Mouse (Mus musculus) lung, embryonic 16.5 days (tissue): ENCODE data around the gene Ankrd7. TPM values are rescaled to one million over a fixed set of nuclear protein-coding genes. Genes with fewer than 3 reads are reported as not detected.
"Not testable (repeated sequence)": the region's sequence is repeated elsewhere in the genome, so short reads cannot be mapped to it uniquely, and the experiment has no call there.

ENCODE experiments used
- ATAC-seq: fragments of 200-750 bp; cut with Nextera tagmentation; 2 replicates; pipeline ENCODE4 v1.8.0; 2017; ENCODE audit warnings: low read depth, mild to moderate bottlenecking, moderate library complexity
- H3K27ac ChIP-seq: fragments of 300-500 bp; sonication (generic); 2 replicates; pipeline ENCODE4 v1.5.1; 2014; ENCODE audit warnings: mild to moderate bottlenecking, control low read depth, low read length
- H3K27me3 ChIP-seq: fragments of 300-500 bp; sonication (generic); 2 replicates; pipeline ENCODE4 v1.6.1; 2014; ENCODE audit warnings: low read depth, low read length, mixed read lengths; ENCODE audit not compliant: control insufficient read depth, insufficient read depth
- H3K36me3 ChIP-seq: fragments of 300-500 bp; sonication (generic); 2 replicates; pipeline ENCODE4 v1.6.1; 2014; ENCODE audit warnings: low read length; ENCODE audit not compliant: control insufficient read depth, insufficient read depth
- H3K4me1 ChIP-seq: fragments of 300-500 bp; sonication (generic); replicated peaks from 2 replicates; pipeline ENCODE4 v1.6.1; 2014; ENCODE audit warnings: low read length, mixed read lengths; ENCODE audit not compliant: control insufficient read depth, insufficient read depth
- H3K4me2 ChIP-seq: fragments of 300-500 bp; sonication (generic); 2 replicates; pipeline ENCODE4 v1.6.1; 2014; ENCODE audit warnings: low read depth, low read length, control low read depth
- H3K4me3 ChIP-seq: fragments of 300-500 bp; sonication (generic); 2 replicates; pipeline ENCODE4 v1.5.1; 2014; ENCODE audit warnings: mild to moderate bottlenecking, low read length, control low read depth
- H3K9ac ChIP-seq: fragments of 300-500 bp; sonication (generic); 2 replicates; pipeline ENCODE4 v1.6.1; 2014; ENCODE audit warnings: low read length, control low read depth
- H3K9me3 ChIP-seq: fragments of 300-500 bp; sonication (generic); 2 replicates; pipeline ENCODE4 v1.6.1; 2016; ENCODE audit warnings: low read length; ENCODE audit not compliant: control insufficient read depth
- WGBS: fragments of 180-500 bp; shearing (Covaris S2); extraction: QIAGEN DNeasy Blood & Tissue Kit; methylation state at CpG from one replicate; pipeline ENCODE4 v1.1.7; 2014; 5-methylcytosine and 5-hydroxymethylcytosine counted together
- polyA plus RNA-seq: library from polyadenylated mRNA; unstranded; fragments of >200 nt; fragmentation: Nextera tagmentation; extraction: Ambion mirVana; gene quantifications from 2 replicates; pipeline ENCODE4 v1.2.1, GENCODE M21; 2015

Gene Ankrd7
- polyA plus RNA-seq = 0.38 and 0.48 TPM in 2 replicates

DNA sequence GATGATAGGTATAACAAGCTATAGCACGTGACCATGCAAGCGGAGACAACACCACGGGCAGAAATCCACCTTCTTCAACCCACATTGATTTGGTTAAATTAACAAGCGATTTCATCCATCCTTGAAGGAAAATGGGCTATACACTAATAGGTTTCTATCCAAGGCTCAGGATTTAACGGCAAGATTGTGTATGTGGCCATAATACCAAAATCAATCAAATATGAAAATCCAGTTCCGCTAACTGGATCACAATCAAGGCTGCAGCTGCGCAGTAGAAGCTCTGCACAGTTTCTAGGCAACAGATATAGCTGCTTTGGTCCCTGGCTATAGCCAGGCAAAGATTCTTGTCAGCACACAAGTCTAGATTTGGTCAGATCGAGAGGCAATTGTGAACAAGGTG is at the start of gene Ankrd7:
Gene Ankrd7, plus strand, starts transcription at position 301 of the 400 bp plus-strand sequence.
- no peaks in the 10 kb centered on the region; the same call in 1 of the 2 replicates for H3K9me3 ChIP-seq
- no peak within 1 kb of the TSS for H3K4me2 ChIP-seq
- H3K36me3 ChIP-seq = no peaks in the 10 kb centered on the region
- no peak within 1 kb of the TSS for H3K4me3 ChIP-seq
- 93% methylated on average over 8 of the region's 8 CpGs for WGBS
- H3K27me3 ChIP-seq = no peaks in the 10 kb centered on the region
- H3K4me1 ChIP-seq = no peaks in the 10 kb centered on the region
- ATAC-seq = no peak
- no peak within 1 kb of the TSS for H3K9ac ChIP-seq
- H3K27ac ChIP-seq = no peak within 1 kb of the TSS

DNA sequence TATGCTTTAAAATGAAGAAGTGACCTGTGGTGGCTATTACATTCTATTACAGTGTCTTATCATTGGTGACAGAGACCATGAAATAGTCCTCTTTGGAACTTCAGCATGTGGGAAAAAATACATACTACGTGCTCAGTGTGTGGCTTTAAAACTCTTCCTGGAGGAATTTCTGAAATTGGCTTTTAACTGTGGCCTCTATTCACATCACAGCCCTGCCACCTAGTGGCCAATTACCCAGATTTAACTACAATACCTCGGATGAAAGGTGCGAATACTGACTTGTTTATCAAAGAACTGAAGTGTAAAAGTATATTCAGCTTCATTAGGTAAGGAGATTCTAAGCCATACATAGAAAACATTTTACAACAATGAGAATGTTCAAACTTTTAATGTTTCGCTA is 46.8 kb upstream of the Ankrd7 start:
- no peaks in the 10 kb centered on the region for H3K27me3 ChIP-seq
- no peak overlapping the region for H3K27ac ChIP-seq
- no peak overlapping the region for H3K9ac ChIP-seq
- H3K9me3 ChIP-seq = no peaks in the 10 kb centered on the region
- no peaks in the 10 kb centered on the region for H3K4me1 ChIP-seq
- WGBS = 7% methylated on average over 4 of the region's 4 CpGs
- no peak overlapping the region for H3K4me3 ChIP-seq
- no peak overlapping the region for H3K4me2 ChIP-seq
- no peak for ATAC-seq
- no peaks in the 10 kb centered on the region for H3K36me3 ChIP-seq

DNA sequence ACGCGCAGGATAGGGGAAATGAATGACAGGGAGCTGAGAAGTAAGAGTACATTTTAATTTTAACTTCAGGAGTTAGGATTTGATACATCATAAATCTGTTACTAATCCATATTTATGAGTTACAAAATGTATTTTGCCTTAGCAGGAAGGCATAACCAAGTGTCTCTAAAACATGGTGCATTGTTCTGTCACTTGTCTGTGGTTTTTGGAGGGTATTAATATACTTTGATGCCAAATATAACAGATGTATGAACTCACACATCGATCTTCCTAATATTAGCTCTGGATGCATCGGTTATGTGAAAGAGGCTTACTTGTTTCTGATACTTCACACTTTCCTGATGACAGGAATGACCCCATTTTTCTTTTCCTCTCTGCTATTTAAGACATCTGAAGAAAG is 45.9 kb upstream of the Ankrd7 start:
- H3K27ac ChIP-seq = no peak overlapping the region
- ATAC-seq = no peak
- no peaks in the 10 kb centered on the region for H3K27me3 ChIP-seq
- H3K4me2 ChIP-seq = no peak overlapping the region
- H3K4me1 ChIP-seq = no peaks in the 10 kb centered on the region
- H3K9me3 ChIP-seq = no peaks in the 10 kb centered on the region
- no peaks in the 10 kb centered on the region for H3K36me3 ChIP-seq
- 56% methylated on average over 4 of the region's 4 CpGs for WGBS
- H3K4me3 ChIP-seq = no peak overlapping the region
- no peak overlapping the region for H3K9ac ChIP-seq

DNA sequence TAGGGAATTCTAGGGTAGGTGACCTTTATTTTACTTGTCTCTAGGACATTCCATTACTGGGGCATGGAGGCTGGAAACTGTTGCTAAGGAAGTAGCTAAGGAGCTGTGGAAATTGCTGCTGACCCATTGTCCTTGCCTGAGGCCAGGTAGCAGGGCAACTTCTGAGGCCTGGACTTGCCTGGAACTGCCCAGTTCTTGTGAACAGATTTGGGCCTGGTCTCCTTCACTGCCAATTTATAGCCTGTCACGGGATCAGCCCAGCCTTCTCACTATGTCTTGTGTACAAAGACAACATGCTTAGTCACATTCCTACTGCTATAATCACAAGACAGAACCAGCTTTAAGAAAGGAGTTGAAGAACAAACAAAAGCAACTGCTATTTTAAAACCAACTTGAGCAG is 43.3 kb upstream of the Ankrd7 start:
- H3K9ac ChIP-seq = no peak overlapping the region
- no peak for ATAC-seq
- H3K4me2 ChIP-seq = no peak overlapping the region
- H3K9me3 ChIP-seq = no peaks in the 10 kb centered on the region
- H3K4me3 ChIP-seq = no peak overlapping the region
- no peak overlapping the region for H3K27ac ChIP-seq
- 29% methylated on average over 1 of the region's 1 CpGs for WGBS
- no peaks in the 10 kb centered on the region for H3K4me1 ChIP-seq
- H3K27me3 ChIP-seq = no peaks in the 10 kb centered on the region
- no peaks in the 10 kb centered on the region for H3K36me3 ChIP-seq

DNA sequence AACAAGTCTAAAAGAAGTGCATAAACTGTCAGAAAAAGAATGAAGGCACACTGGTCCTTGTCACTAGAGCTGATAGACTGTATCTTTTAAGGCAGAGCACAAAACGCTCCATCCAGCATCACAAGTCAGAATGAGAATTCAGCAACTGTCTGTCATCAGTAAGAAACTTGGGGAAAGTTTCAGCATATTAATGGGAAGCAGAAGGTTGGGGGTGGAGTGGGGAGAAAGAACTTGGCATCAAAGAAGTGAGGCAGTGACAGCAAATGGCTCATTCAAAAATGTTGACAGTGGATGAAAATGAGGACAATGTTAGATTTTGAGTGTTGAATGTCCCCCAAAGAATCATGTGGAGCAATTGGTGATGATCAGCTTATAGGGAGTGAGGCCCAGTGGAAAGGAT is 33.2 kb upstream of the Ankrd7 start:
- no peak overlapping the region for H3K27ac ChIP-seq
- ATAC-seq = no peak

DNA sequence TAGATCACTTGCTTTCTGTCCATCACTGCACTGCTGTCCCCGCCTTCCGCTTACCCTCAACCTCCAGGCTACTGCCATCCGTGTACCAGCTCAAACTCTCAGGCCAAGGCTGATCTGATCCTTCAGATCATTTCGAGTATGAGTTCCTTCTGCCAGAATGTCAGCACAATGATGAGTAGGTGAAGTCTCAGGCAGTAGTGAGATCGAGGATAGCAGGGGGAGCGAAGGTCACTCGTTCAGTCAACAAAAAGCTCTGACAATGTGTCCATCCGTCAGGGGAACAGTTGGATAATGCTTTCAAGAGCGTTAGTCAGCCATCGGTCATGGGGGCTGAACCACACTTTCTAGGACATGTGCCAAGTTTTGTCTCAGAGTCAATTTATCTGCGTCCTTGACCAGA is 21.6 kb upstream of the Ankrd7 start:
- H3K36me3 ChIP-seq, H3K27me3 ChIP-seq, ATAC-seq, H3K4me2 ChIP-seq, H3K4me3 ChIP-seq, H3K4me1 ChIP-seq, H3K9me3 ChIP-seq, H3K27ac ChIP-seq, H3K9ac ChIP-seq: not testable (repeated sequence)
- WGBS = no CpG with 5 or more reads among the region's 11 CpGs

More for the DNA sequence above, 33.2 kb upstream of the Ankrd7 start:
- Histone ChIP-seq H3K4me1 (no peaks in the 10 kb centered on the region), H3K9ac (no peak overlapping the region), H3K9me3 (no peaks in the 10 kb centered on the region), H3K4me2 (no peak overlapping the region), H3K27me3 (no peaks in the 10 kb centered on the region), H3K4me3 (no peak overlapping the region), H3K36me3 (no peaks in the 10 kb centered on the region)
- 76% methylated on average over 1 of the region's 1 CpGs for WGBS

DNA sequence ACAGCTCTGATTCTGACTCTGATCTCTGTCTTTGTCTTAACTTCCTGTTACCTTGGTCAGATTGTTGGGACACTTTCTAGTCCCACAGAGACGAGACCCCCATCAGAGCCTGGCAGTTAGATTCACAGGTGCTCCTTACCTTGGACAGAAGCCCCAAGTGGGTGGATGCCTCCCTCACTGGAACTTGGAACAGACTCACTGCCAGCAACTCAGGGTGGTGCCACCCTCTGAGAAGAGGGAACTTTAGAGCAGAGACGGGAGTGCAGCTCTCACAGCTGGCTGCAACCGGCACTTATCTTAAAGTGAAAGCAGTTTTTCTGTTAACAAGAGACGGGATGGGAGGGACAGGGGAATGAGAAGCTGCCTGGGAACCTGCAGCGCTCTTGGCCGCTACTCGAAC is 20.5 kb upstream of the Ankrd7 start:
- 0 out of 2 replicates have a peak overlapping the region, but pooled peaks have one; percentile 20 for H3K4me3 ChIP-seq
- not testable (repeated sequence) for H3K9me3 ChIP-seq, H3K9ac ChIP-seq, H3K36me3 ChIP-seq, H3K4me1 ChIP-seq, ATAC-seq, H3K27ac ChIP-seq, H3K4me2 ChIP-seq, H3K27me3 ChIP-seq
- WGBS = 9% methylated on average over 2 of the region's 7 CpGs

DNA sequence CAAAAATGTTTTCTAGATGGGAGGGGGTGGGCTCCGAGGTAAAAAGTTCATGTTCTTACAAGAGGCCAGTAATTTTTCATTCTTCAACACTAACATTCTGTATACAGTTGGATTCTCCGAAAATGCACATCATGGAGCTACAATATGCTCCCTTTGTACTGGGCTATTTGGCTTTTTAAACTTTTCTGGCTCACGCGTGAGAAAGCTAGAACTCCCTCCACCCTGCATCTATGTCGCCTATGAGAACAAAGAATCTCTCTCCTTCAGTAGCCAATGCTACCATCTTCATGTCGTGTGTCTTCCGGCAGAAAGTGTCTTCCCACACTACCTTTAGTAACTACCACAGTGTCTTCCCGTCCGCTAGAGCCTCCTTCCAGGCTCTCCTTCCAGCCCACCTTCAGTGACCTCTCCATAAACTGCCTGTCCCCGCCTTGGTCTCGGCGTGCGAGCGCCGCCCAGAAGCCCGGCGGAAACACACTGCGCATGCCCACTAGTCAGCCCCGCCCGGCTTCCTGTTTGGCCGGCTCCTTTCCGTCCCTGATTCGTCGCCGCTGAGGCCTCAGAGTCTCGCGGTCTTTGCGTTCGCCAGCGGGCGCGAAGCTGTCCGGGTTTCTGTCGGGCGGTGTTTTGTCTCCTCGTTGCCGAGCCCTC is 17.9 kb upstream of the Ankrd7 start, which contains the start of gene Lsm8:
Gene Lsm8, plus strand, starts transcription at position 529 of the 651 bp plus-strand sequence.
- under 1% methylated on average over 37 of the region's 37 CpGs for WGBS
- peak within 1 kb of the TSS; percentile 94 for H3K27ac ChIP-seq
- peak within 1 kb of the TSS; percentile 85 for H3K4me3 ChIP-seq
- H3K27me3 ChIP-seq = no peaks in the 10 kb centered on the region
- peak; percentile 100 for ATAC-seq
- H3K9me3 ChIP-seq = no peaks in the 10 kb centered on the region
- peak within 1 kb of the TSS; percentile 67 for H3K4me2 ChIP-seq
- H3K4me1 ChIP-seq = peaks cover 7% of the 10 kb centered on the region
- H3K36me3 ChIP-seq = peaks cover 9% of the 10 kb centered on the region; the same call in 1 of the 2 replicates
- peak within 1 kb of the TSS; percentile 98 for H3K9ac ChIP-seq

DNA sequence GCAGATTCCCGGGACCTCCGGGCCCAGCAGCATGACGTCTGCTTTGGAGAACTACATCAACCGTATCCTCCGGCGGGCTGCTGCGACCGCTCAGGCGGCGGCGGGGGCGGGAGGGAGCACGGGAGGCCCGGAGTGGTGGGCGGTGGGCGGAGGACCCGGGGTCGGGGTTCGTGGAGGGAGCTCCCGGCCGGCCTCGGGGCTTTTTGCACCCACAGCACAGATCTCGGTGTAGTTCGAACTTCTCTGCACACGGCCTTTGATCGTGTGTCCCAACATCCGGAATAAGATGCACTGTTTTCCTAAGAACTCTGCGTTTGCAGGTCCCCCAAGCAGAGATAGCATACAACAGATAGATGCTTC is 17.4 kb upstream of the Ankrd7 start:
- Histone ChIP-seq H3K27ac (peak overlapping the region; percentile 94), H3K9ac (peak overlapping the region; percentile 98), H3K9me3 (no peaks in the 10 kb centered on the region), H3K4me3 (peak overlapping the region; percentile 85), H3K36me3 (peaks cover 11% of the 10 kb centered on the region; the same call in 1 of the 2 replicates), H3K4me2 (peak overlapping the region; percentile 67), H3K4me1 (peaks cover 7% of the 10 kb centered on the region), H3K27me3 (no peaks in the 10 kb centered on the region)
- under 1% methylated on average over 28 of the region's 28 CpGs for WGBS
- ATAC-seq = no peak; the same call in 1 of the 2 replicates
